Mouse (Mus musculus): Measurements from ENCODE around the gene Hibch.

Hibch gene

GRCm38 (mm10) chr1:52844782-52845665 is at the start of gene Hibch:
Hibch (plus strand) TSS chr1:52844929.
- DNase-seq (ENCODE audit: low spot score) = peak; percentile 98

GRCm38 (mm10) chr1:52795927-52796326 is 48.8 kb upstream of the Hibch start:
- DNase-seq (ENCODE audit: low spot score) = peak; percentile 25

- peak; percentile 30 for DNase-seq (ENCODE audit: low spot score)
Observed at GRCm38 (mm10) chr1:52799056-52799726, 45.5 kb upstream of the Hibch start.

GRCm38 (mm10) chr1:52799772-52800171 is 45.0 kb upstream of the Hibch start:
- no peak for DNase-seq (ENCODE audit: low spot score)

GRCm38 (mm10) chr1:52800340-52800740 is 44.4 kb upstream of the Hibch start:
- peak; percentile 33 for DNase-seq (ENCODE audit: low spot score)

GRCm38 (mm10) chr1:52801651-52802050 is 43.1 kb upstream of the Hibch start:
- peak; percentile 19 for DNase-seq (ENCODE audit: low spot score)

- DNase-seq (ENCODE audit: low spot score) = no peak
Observed at GRCm38 (mm10) chr1:52802406-52802975, 42.2 kb upstream of the Hibch start.

GRCm38 (mm10) chr1:52805041-52805440 is 39.7 kb upstream of the Hibch start:
- DNase-seq (ENCODE audit: low spot score) = no peak

GRCm38 (mm10) chr1:52808456-52808855 is 36.3 kb upstream of the Hibch start:
- DNase-seq (ENCODE audit: low spot score) = no peak

- peak; percentile 17 for DNase-seq (ENCODE audit: low spot score)
Observed at GRCm38 (mm10) chr1:52816232-52816891, 28.4 kb upstream of the Hibch start.

GRCm38 (mm10) chr1:52816910-52817812 is 27.6 kb upstream of the Hibch start, which contains the start of gene Inpp1:
Inpp1 (minus strand) TSS chr1:52817688.
- peak; percentile 68 for DNase-seq (ENCODE audit: low spot score)

- no peak for DNase-seq (ENCODE audit: low spot score)
Observed at GRCm38 (mm10) chr1:52817813-52818147, 26.9 kb upstream of the Hibch start.

- DNase-seq (ENCODE audit: low spot score) = no peak
Observed at GRCm38 (mm10) chr1:52839099-52839498, 5.6 kb upstream of the Hibch start.

GRCm38 (mm10) chr1:52844354-52844753 is 375 bp upstream of the Hibch start:
- no peak for DNase-seq (ENCODE audit: low spot score)

GRCm38 (mm10) chr1:52846556-52846955 is 1.8 kb downstream of the Hibch start:
- no peak for DNase-seq (ENCODE audit: low spot score)

GRCm38 (mm10) chr1:52849422-52849821 is 4.7 kb downstream of the Hibch start:
- no peak for DNase-seq (ENCODE audit: low spot score)

GRCm38 (mm10) chr1:52854029-52854428 is 9.3 kb downstream of the Hibch start:
- DNase-seq (ENCODE audit: low spot score) = peak; percentile 67

- no peak for DNase-seq (ENCODE audit: low spot score)
Observed at GRCm38 (mm10) chr1:52855904-52856601, 11.3 kb downstream of the Hibch start.

- DNase-seq (ENCODE audit: low spot score) = no peak
Observed at GRCm38 (mm10) chr1:52864220-52864619, 19.5 kb downstream of the Hibch start.

GRCm38 (mm10) chr1:52866007-52866406 is 21.3 kb downstream of the Hibch start:
- DNase-seq (ENCODE audit: low spot score) = no peak

GRCm38 (mm10) chr1:52867876-52868275 is 23.1 kb downstream of the Hibch start:
- no peak for DNase-seq (ENCODE audit: low spot score)

Data from layer of hippocampus, adult 11-12 months (tissue).